Mouse (Mus musculus) cerebellum, adult 2 months (tissue): ENCODE measurements around the gene Reep3.

Experiments used
- CTCF ChIP-seq: fragments of 200-500 bp; IDR thresholded peaks from 2 replicates; pipeline ENCODE4 v1.5.1; 2011; ENCODE audit warnings: low read depth, mild to moderate bottlenecking, control low read depth, low read length, moderate library complexity, borderline replicate concordance; ENCODE audit not compliant: insufficient read depth
- POLR2A ChIP-seq: fragments of 200-500 bp; IDR thresholded peaks from 2 replicates; pipeline ENCODE4 v1.6.1; 2011; ENCODE audit warnings: low read length, control low read depth, borderline replicate concordance; ENCODE audit not compliant: insufficient read depth

- TF ChIP-seq CTCF (no peak), POLR2A (no peak)
Measured at GRCm38 (mm10) chr10:67016615-67017278, 80.0 kb downstream of the Reep3 start.
